Mouse (Mus musculus) embryonic fibroblast, embryonic 13.5 days (primary cell): ENCODE data around the gene Gdpd2.

Experiments used
- CTCF ChIP-seq: IDR thresholded peaks from 2 replicates; pipeline ENCODE4 v1.5.1; 2011; ENCODE audit warnings: mild to moderate bottlenecking, control low read depth, low read length, moderate library complexity, borderline replicate concordance; ENCODE audit not compliant: insufficient read depth
- POLR2A ChIP-seq: IDR thresholded peaks from 2 replicates; pipeline ENCODE4 v1.6.1; 2011; ENCODE audit warnings: low read depth, mild to moderate bottlenecking, control low read depth, low read length, moderate library complexity

GRCm38 (mm10) chrX:100716173-100716572 lies 13.5 kb upstream of the Gdpd2 start:
- TF ChIP-seq CTCF (no peak), POLR2A (no peak)
